Mouse (Mus musculus): ENCODE results near the gene Acvr2a. TPM values are rescaled to one million over a fixed set of nuclear protein-coding genes. Genes with fewer than 3 reads are reported as not detected.
A peak's percentile ranks its signal among the peaks of the same experiment; 100 is the strongest.

Gene Acvr2a
- 7.4 and 11.4 TPM in 2 replicates for total RNA-seq (2017)

DNA sequence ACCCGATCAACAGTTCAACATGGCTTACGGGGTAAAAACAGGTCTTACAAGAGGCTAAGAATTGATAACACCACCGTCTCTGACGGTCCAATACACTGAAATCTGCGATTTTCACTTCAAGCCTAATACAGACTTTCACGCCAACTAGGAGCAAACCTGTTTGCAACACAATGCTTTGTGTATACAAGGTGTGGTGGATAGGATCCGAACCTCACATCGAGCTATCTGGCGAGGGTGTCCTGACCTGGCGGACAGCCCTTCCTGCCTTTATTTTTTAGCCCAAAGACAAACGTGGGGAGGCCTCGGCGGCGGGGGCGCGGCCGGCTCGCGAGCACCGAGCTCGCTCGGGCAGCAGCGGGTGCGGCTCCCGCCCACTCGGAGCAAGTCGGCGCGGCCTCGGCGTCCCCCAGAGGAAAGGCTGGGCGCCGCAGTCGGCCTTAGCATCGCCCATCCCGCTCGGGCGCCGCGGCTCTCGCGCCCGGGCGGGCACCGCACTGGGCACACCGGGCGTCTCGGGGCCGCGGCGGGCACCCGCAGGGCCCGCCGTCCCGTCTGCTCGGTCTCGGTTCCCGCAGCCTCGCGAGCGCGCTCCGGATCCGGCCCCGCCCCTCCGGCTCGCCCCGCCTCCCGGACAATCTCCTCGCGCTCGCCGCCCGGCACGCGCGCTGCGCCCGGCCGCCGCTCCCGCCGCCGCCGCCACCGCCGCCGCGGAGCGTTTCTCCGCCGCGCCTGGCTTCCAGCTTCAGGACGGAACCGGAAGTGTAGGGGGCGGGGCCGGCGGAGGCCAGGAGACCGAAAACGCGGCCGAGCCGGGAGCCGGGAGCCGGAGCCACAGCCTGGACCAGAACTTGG, at the start of gene Acvr2a:
TSS of gene Acvr2a (plus strand) at position 739 of the 852 bp plus-strand sequence.
- peak; percentile 46 to 53; a peak in 3 of 4 replicates for ATAC-seq (replicated peaks in 1 of 2; ENCODE audit: insufficient read depth in 1 of 2, low FRiP score in 2 of 2, low TSS enrichment in 1 of 2, low read depth in 1 of 2, poor library complexity in 2 of 2, severe bottlenecking in 2 of 2)

DNA sequence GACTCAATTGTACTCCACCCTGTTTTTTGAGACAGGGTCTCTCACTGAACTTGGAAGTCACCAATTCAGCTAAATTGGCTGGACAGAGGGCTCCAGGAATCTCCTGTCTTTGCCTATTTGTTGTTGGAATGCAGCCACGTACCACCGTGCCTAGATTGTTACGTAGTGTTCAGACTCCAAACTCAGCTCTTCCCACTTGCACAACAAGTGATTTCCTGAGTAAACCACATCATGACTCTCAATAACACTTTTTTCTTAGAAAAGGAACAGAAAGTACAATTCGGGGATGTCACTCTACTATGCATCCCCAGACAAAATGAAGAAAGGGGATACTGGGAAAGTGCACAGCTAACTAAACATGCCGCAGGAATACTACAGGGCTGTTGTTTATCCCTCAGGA, 47.4 kb upstream of the Acvr2a start:
- peak; percentile 63 to 68 for ATAC-seq (replicated peaks in 1 of 2; ENCODE audit: insufficient read depth in 1 of 2, low FRiP score in 2 of 2, low TSS enrichment in 1 of 2, low read depth in 1 of 2, poor library complexity in 2 of 2, severe bottlenecking in 2 of 2)

DNA sequence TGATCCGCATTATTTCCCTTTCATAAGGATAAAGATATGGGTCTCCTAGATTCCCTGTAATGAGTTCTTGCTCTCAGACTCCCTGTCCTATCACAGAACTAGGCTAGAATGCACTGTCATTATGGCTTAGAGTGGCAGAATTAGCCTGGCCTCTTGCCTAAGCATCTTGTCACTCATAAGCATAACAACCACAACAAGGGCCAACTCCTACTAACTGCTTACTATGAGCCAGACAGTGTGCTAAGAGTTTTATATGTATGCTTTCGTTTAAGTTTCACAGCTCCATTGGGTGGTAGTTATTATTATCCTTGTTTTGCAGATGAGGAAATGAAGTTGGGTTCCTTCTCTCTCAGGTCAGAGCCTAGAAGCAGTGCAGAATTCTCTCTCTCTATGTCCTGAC, 46.1 kb upstream of the Acvr2a start:
- peak; percentile 68 to 69; a peak in 3 of 4 replicates for ATAC-seq (replicated peaks in 1 of 2; ENCODE audit: insufficient read depth in 1 of 2, low FRiP score in 2 of 2, low TSS enrichment in 1 of 2, low read depth in 1 of 2, poor library complexity in 2 of 2, severe bottlenecking in 2 of 2)

DNA sequence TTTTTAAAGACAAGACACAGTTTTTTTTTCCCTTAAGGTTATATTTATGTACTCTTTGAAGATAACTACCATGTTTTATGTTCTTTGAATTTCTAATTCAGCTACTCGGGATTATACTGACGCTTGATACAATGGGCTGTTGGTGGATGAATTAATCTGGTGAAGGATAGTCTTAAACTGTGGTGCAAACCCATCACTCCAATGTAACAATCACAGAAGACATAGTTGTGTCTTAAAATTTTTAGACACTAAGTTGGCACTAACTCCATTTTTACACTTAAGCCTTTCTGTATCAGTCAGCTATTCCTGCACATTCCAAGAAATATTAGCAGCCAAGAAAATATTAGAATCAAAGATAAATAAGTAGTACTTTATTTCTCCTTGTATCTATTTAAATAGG, 45.7 kb upstream of the Acvr2a start:
- no peak for ATAC-seq (replicated peaks in 1 of 2; ENCODE audit: insufficient read depth in 1 of 2, low FRiP score in 2 of 2, low TSS enrichment in 1 of 2, low read depth in 1 of 2, poor library complexity in 2 of 2, severe bottlenecking in 2 of 2)

DNA sequence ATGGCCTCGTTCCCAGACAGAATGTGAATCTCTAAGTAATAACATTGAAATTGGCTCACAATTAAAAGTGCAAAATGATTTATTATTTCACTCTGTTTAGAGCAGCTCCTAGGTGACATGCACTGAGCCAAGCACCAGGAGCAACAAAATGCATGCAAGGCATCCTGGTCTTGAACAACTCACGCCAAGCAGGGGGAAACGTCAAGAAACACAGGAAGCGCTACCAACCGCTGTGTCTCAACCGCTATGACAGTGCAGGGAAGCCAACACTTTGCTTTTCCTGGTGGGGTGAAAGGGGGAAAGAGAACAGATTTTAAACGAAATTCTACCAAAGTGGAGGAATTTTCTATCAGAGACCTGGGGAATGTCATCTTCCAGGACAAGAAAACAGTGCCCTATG, 43.8 kb upstream of the Acvr2a start:
- ATAC-seq (replicated peaks in 1 of 2; ENCODE audit: insufficient read depth in 1 of 2, low FRiP score in 2 of 2, low TSS enrichment in 1 of 2, low read depth in 1 of 2, poor library complexity in 2 of 2, severe bottlenecking in 2 of 2), result peak; percentile 72 to 84

DNA sequence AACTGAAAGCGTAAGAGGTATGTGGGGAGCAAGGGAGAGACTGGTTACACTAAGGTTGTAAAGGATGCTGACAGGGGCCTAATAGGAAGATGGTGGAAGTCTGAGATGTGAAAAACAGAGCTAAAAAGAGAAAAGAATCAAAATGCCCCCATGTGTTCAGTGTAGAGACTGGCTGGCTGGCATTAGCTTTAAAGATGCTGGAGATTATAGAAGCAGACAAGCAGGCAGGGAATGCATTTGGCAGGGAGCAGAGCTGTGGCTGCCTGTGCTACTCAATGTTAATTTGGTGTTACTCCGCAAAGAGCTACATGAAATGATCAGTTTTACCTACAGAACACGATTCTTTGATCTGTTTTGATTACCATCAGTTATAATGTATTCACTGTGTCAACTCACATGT, 43.3 kb upstream of the Acvr2a start:
- no peak for ATAC-seq (replicated peaks in 1 of 2; ENCODE audit: insufficient read depth in 1 of 2, low FRiP score in 2 of 2, low TSS enrichment in 1 of 2, low read depth in 1 of 2, poor library complexity in 2 of 2, severe bottlenecking in 2 of 2)

DNA sequence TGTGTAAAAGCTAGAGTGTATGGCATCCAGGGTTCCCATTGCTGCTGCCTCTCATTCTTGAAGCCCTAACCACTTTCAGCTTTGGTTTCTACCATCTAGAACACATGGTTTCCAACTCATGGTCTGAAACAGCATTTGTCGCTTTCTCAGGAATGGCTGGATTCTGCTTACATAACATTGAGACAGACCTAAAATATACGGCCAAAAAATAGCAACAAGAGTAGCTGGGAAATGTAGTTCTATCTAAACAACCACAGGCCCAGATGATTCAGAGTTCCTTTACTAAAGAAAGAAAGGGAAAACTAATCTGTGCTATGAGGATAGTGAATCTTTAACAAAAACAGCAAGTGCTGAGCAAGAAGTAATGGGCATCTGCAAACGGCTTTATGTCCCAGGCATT, 38.6 kb upstream of the Acvr2a start:
- ATAC-seq (replicated peaks in 1 of 2; ENCODE audit: insufficient read depth in 1 of 2, low FRiP score in 2 of 2, low TSS enrichment in 1 of 2, low read depth in 1 of 2, poor library complexity in 2 of 2, severe bottlenecking in 2 of 2), result no peak

DNA sequence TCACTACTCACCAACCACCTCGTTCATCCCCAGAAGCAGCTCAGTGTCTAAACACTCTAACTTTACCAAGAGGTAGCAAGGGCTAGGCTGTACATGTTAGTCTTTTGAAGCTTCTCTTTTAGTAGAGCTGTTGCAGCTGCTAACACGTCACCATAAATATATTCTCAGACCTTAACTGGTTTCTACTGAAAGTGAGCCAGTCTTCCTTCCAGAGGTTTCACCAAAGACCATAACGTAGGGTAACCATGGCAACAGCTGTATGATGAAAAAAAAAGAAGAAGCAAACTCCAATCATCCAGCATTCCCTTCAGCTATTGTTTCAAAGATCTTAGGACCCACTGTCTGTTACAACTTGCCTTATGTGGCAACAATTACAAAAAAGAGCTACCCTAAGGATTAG, 25.0 kb upstream of the Acvr2a start:
- no peak for ATAC-seq (replicated peaks in 1 of 2; ENCODE audit: insufficient read depth in 1 of 2, low FRiP score in 2 of 2, low TSS enrichment in 1 of 2, low read depth in 1 of 2, poor library complexity in 2 of 2, severe bottlenecking in 2 of 2)

DNA sequence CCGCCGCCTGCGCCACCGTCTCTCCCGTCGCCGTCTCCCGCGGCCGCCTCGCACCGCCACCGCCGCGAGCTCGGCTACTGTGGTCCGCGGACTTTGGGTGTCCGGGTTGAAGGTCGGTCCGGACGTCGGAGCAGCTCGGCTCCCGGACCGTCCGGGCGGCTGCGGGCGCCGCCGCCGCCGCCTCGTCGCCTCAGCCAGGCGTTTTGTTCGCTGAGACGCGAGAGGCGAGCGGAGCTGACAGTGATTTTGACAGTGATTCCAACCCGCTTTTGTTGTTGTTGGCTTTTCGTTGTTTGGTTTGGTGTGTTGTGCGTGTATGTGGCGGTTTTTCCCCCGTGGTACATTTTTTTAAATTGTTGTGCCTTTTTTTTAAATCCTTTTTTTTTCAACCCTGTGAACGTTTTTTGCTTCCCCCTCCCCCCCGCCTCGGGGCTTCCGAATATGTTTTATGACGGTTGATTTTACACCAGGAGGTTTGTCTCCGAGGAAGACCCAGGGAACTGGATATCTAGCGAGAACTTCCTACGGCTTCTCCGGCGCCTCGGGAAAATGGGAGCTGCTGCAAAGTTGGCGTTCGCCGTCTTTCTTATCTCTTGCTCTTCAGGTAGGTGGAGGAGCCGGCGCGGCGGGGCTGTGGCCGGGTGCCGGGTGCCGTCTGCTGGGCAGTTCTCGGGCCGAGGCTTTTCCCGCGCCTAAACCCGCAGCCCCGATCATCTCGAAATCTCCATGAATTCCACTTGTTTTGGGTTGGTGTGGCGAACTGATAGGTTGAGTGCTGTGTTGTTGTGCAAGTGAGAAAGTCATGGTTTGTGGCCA, 522 bp downstream of the Acvr2a start:
- peak; percentile 1 to 3; a peak in 2 of 4 replicates for ATAC-seq (replicated peaks in 1 of 2; ENCODE audit: insufficient read depth in 1 of 2, low FRiP score in 2 of 2, low TSS enrichment in 1 of 2, low read depth in 1 of 2, poor library complexity in 2 of 2, severe bottlenecking in 2 of 2)

DNA sequence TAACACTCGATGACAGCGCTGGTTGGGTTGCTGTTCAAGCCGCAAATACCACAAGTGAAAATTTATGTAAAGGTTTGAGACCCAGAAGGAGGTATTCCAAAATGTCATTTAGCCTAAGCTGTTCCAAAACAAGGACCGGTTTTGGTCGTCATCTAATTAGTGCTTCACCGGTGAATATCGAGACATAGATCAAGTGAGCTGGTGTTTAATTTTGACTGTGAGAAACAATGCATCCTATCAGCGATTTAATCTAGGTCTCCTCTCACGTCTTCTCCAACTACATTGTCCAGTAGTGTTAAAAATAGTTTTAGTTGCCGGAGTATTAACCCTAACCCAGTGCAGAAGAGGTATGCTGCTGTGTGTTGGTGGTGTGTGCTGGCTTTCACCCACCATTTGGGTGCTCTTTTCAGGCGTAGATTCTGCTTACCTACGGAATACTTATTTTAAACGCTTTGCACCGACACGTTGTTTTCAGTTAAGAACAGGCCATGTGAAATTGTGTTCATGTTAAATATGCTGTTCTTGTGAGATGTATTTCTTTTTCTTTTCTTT, 1.2 kb downstream of the Acvr2a start:
- ATAC-seq (replicated peaks in 1 of 2; ENCODE audit: insufficient read depth in 1 of 2, low FRiP score in 2 of 2, low TSS enrichment in 1 of 2, low read depth in 1 of 2, poor library complexity in 2 of 2, severe bottlenecking in 2 of 2), result 0 out of 4 replicates have a peak, but pooled peaks have one; percentile 14 to 19

DNA sequence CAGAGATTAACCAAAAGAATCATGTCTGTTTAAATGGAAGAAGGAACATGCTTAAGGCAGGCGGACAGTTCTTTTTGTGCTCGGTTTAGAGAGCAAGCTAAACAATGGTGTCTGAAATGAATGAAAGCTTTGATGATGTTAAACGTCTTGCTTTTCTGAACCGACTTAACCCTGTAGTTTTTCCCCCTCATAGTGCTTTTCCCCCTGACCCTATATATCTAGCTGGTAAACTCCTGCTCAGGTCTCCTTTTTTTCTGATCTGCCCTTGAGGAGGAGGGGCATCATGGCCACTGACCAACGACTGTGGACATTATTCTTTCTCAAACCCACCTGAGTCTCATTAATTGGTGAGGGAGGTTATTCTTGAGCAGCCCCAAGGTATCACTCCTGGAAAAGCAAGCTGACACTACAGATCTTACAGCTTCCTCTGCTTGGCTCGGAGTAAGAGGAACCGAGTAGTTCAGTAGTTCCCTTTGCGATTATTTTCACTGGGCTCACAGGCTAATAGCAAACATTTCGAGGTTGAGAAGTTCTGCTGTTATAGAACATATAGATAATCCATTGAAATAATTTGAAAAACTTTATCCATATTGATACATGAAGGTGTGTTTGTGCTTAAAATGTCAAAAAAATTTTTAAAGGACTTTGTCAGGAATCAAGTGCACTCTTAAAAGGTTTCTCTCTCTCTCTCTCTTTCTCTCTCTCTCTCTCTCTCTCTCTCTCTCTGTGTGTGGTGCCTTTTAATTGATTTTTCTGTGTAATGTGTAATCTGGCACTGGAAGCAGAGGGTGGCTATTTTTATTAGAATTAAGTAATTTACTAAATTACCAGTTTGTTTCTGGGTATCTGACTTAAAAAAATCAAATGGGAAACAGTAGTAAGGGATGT, 2.5 kb downstream of the Acvr2a start:
- peak; percentile 42 to 77; a peak in 3 of 4 replicates for ATAC-seq (replicated peaks in 1 of 2; ENCODE audit: insufficient read depth in 1 of 2, low FRiP score in 2 of 2, low TSS enrichment in 1 of 2, low read depth in 1 of 2, poor library complexity in 2 of 2, severe bottlenecking in 2 of 2)

DNA sequence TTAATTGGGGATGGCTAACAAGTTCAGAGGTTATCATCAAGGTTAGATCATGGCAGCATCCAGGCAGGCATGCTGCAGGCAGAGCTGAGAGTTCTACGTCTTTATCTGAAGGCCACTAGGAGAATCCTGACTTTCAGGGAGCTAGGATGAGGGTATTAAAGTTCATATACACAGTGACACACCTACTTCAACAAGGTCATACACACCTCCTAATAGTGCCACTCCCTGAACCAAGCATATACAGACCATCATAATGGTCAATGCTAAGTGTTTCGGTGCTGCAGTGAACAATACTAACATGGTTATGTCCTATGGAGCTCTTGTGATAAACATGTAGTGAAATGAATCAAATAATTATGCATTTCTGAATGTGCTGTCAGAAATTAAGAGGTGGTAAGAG, 12.0 kb downstream of the Acvr2a start:
- no peak for ATAC-seq (replicated peaks in 1 of 2; ENCODE audit: insufficient read depth in 1 of 2, low FRiP score in 2 of 2, low TSS enrichment in 1 of 2, low read depth in 1 of 2, poor library complexity in 2 of 2, severe bottlenecking in 2 of 2)

DNA sequence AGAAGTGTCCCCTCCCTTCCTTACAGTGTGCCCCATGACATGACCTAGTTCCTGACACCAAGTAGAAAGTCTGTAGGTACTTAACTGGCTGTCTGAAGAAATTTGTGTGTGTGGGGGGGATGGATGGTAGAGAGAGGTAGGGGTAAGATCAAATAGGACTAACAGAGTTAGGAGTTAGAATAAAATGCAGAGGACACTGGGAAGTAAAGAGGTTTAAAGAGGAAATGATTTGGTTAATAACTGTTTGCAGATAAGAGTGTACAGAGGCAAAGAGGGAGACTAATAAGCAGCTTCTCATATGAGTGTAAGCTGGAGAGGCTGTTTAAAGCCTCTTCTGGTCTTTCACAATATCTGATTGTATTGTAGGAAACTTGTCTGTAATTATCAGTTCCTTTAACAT, 12.5 kb downstream of the Acvr2a start:
- ATAC-seq (replicated peaks in 1 of 2; ENCODE audit: insufficient read depth in 1 of 2, low FRiP score in 2 of 2, low TSS enrichment in 1 of 2, low read depth in 1 of 2, poor library complexity in 2 of 2, severe bottlenecking in 2 of 2), result no peak

DNA sequence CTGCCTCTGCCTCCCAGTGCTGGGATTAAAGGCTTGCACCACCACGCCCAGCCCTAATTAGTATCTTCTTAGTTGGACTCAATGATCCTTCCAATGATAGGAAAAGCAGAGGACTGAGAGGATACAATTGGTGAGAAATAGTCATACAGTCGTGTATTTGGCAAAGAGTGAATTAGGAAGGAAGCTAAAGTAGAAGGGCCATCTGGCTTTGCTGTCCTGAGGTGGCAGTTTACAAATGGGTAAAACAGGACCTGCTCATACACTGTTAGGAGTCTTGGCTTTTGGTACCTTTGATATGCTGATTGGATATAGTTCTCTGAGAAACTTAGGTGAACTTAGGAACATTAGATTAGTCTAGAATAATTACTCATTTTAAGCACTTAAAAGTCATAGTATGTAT, 16.6 kb downstream of the Acvr2a start:
- ATAC-seq (replicated peaks in 1 of 2; ENCODE audit: insufficient read depth in 1 of 2, low FRiP score in 2 of 2, low TSS enrichment in 1 of 2, low read depth in 1 of 2, poor library complexity in 2 of 2, severe bottlenecking in 2 of 2), result no peak

DNA sequence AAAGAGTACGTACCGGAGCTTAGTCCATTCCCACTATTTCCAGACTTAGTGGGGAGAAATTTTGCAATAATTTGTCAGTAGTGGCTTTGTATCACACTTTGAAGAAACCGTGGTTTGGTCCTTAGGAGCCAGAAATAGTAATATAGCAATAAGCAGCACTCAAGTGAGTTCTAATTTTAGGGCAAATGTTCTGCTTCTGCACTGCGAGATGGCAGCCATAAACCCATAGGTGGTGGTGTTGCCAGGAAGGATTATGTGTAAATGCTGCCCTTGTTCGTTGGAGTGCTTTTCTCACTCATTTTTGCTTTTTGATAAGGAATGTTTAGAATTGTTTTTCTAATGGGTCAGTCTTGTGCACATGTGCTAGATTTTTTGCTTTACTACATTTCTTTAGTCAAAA, 18.4 kb downstream of the Acvr2a start:
- ATAC-seq (replicated peaks in 1 of 2; ENCODE audit: insufficient read depth in 1 of 2, low FRiP score in 2 of 2, low TSS enrichment in 1 of 2, low read depth in 1 of 2, poor library complexity in 2 of 2, severe bottlenecking in 2 of 2), result no peak

DNA sequence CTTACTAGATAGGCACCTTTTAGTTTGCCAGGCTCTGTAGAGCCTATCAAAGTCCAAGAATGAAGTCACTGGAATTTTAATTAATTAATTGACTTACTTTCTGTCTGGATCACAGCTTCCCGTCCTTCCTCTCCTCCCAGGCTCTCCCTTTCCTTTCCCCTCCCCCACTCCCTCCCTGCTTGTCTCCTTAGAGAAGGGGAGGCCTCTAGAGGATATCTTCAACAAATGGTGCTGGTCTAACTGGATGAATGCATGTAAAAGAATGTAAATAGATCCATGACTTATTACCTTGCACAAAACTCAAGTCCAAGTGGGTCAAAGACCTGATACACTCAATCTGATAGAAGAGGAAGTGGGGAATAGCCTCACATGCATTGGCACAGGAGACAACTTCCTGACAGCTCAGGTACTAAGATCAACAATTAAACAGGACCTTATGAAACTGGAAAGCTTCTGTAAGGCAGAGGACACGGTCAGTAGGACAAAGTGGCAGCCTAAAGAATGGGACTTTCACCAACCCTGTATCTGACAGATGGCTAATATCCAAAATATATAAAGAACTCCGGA, 20.1 kb downstream of the Acvr2a start:
- ATAC-seq (replicated peaks in 1 of 2; ENCODE audit: insufficient read depth in 1 of 2, low FRiP score in 2 of 2, low TSS enrichment in 1 of 2, low read depth in 1 of 2, poor library complexity in 2 of 2, severe bottlenecking in 2 of 2), result no peak
